Comparison of ENCODE assay signal across 32 mouse cellular contexts in the genomic region with DNA sequence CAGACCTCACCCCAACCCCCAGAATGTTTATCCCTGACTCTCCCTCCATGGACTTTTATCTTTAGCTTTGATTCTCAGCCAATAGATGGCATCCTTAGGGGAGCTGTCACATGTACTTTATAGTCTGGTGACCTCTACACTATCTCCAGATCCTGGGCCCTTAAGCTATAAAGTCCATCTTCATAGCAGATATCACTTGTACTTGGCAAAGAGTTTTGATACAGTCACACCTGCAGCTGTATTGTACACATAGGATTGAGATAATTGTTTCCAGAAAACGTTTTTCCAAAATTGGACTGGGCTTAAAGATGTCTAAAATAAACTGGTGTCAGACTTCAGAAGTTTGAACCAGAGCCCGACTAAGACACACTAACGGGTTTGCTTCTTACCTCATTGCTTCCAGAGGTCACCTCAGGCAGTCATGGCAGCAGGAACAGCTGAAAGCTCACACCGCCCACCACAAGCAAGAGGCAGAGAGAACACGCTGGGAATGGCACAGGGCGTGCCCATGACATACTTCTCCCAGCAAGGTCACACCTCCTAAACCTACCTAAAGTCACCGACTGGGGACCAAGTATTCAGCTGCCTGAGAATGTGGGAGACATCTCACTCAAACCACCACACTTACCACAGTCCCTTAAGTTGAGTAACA. TPM values are rescaled to one million over a fixed set of nuclear protein-coding genes. Genes with fewer than 3 reads are reported as not detected.
DNase-seq lines count a peak whose midpoint lies in the region; ATAC-seq and TF ChIP-seq lines count a peak whose summit lies in the region.
"Had no signal": no experiment of that assay in that cellular context is flagged by ENCODE, and none has a peak within 500 bp of the region (broad histone marks: within the 10 kb centered on the region; RNA-seq: fewer than 3 reads in every experiment).

No protein-coding gene starts in this region.

- no peaks in the 10 kb centered on the region; the same call in 1 of the 2 replicates for H3K4me1 ChIP-seq in intestine, postnatal 0 days (replicated peaks; ENCODE audit: control insufficient read depth, insufficient read depth, low read length)
- no peaks in the 10 kb centered on the region for H3K4me1 ChIP-seq in stomach, postnatal 0 days (replicated peaks; ENCODE audit: control insufficient read depth, insufficient read depth)
- H3K4me1 ChIP-seq: forebrain, embryonic 12.5 days; forebrain, embryonic 15.5 days; heart, embryonic 12.5 days had no signal

- H3K27me3 ChIP-seq in intestine, postnatal 0 days (replicated peaks; ENCODE audit: control insufficient read depth, insufficient read depth, low read length) = no peaks in the 10 kb centered on the region
- no peaks in the 10 kb centered on the region for H3K27me3 ChIP-seq in stomach, postnatal 0 days (ENCODE audit: control insufficient read depth, insufficient read depth, low read length)
- H3K27me3 ChIP-seq: CH12.LX; embryonic facial prominence, embryonic 13.5 days; forebrain, embryonic 15.5 days; heart, embryonic 15.5 days; Patski had no signal

- TF ChIP-seq CTCF in intestine, postnatal 0 days (IDR thresholded peaks at IDR 0.05; ENCODE audit: low read depth) = no peak
- no peak for TF ChIP-seq CTCF in stomach, postnatal 0 days (IDR thresholded peaks at IDR 0.05; ENCODE audit: low read depth)

- ATAC-seq in frontal cortex, adult (ENCODE audit: low TSS enrichment) = 0 out of 2 replicates have a peak, but pooled peaks have one; percentile 13
- ATAC-seq in intestine, postnatal 0 days = peak; percentile 81
- 0 out of 2 replicates have a peak, but pooled peaks have one; percentile 38 for ATAC-seq in stomach, postnatal 0 days (ENCODE audit: low FRiP score, low TSS enrichment)
- ATAC-seq: forebrain, embryonic 15.5 days; hindbrain, postnatal 0 days; inflammation-experienced regulatory T-cells, adult 6 months; Patski had no signal

- TF ChIP-seq EP300 in stomach, postnatal 0 days (optimal IDR thresholded peaks at IDR 0.05) = no peak

- 31% methylated on average over 7 of the region's 7 CpGs for WGBS in intestine, postnatal 0 days
- WGBS in stomach, postnatal 0 days = 43% methylated on average over 7 of the region's 7 CpGs

- no peaks in the 10 kb centered on the region for H3K36me3 ChIP-seq in intestine, postnatal 0 days (ENCODE audit: control insufficient read depth, insufficient read depth)
- no peaks in the 10 kb centered on the region for H3K36me3 ChIP-seq in stomach, postnatal 0 days (ENCODE audit: control insufficient read depth, insufficient read depth, low read length)
- H3K36me3 ChIP-seq: embryonic facial prominence, embryonic 10.5 days; embryonic facial prominence, embryonic 13.5 days; forebrain, embryonic 12.5 days; forebrain, embryonic 15.5 days; G1E; heart, embryonic 12.5 days; heart, embryonic 15.5 days had no signal

- H3K9ac ChIP-seq in intestine, postnatal 0 days (ENCODE audit: low read depth, low read length) = no peak overlapping the region
- H3K9ac ChIP-seq in stomach, postnatal 0 days (ENCODE audit: low read length) = no peak overlapping the region
- H3K9ac ChIP-seq: embryonic facial prominence, embryonic 13.5 days; forebrain, embryonic 12.5 days; forebrain, embryonic 15.5 days; heart, embryonic 12.5 days; heart, embryonic 15.5 days; hindbrain, embryonic 14.5 days had no signal

- no peak overlapping the region for H3K27ac ChIP-seq in intestine, postnatal 0 days (ENCODE audit: low read depth, low read length)
- no peak overlapping the region for H3K27ac ChIP-seq in stomach, postnatal 0 days (replicated peaks)
- H3K27ac ChIP-seq: embryonic facial prominence, embryonic 10.5 days; embryonic facial prominence, embryonic 13.5 days; forebrain, embryonic 12.5 days; forebrain, embryonic 15.5 days; heart, embryonic 15.5 days; hindbrain, embryonic 14.5 days; hindbrain, postnatal 0 days had no signal

- no peaks in the 10 kb centered on the region for H3K9me3 ChIP-seq in intestine, postnatal 0 days (ENCODE audit: control insufficient read depth)
- H3K9me3 ChIP-seq in stomach, postnatal 0 days (ENCODE audit: control insufficient read depth, low read length) = no peaks in the 10 kb centered on the region
- H3K9me3 ChIP-seq: embryonic facial prominence, embryonic 13.5 days; forebrain, embryonic 15.5 days; G1E; heart, embryonic 15.5 days had no signal

- no peak overlapping the region for H3K4me3 ChIP-seq in intestine, postnatal 0 days (ENCODE audit: low read depth, low read length)
- H3K4me3 ChIP-seq in stomach, postnatal 0 days (ENCODE audit: low read depth, low read length) = no peak overlapping the region
- H3K4me3 ChIP-seq: embryonic facial prominence, embryonic 10.5 days; embryonic facial prominence, embryonic 13.5 days; erythroblast, embryonic 14.5 days; forebrain, embryonic 12.5 days; forebrain, embryonic 15.5 days; heart, embryonic 12.5 days; heart, embryonic 15.5 days had no signal

- H3K4me2 ChIP-seq in intestine, postnatal 0 days (replicated peaks; ENCODE audit: low read depth) = no peak overlapping the region
- no peak overlapping the region for H3K4me2 ChIP-seq in stomach, postnatal 0 days (replicated peaks; ENCODE audit: low read depth)
- H3K4me2 ChIP-seq: embryonic facial prominence, embryonic 13.5 days; forebrain, embryonic 12.5 days; forebrain, embryonic 15.5 days; heart, embryonic 12.5 days; heart, embryonic 15.5 days; hindbrain, embryonic 14.5 days had no signal

- DNase-seq in frontal cortex, postnatal 25 days (ENCODE audit: low spot score in 2 of 2) = no peak
- DNase-seq in gastrocnemius, postnatal 25 days = peak; percentile 48
- DNase-seq in gastrocnemius, postnatal 10 days = no peak
- no peak for DNase-seq in stomach, postnatal 0 days (ENCODE audit: low spot score)
- no peak for DNase-seq in frontal cortex, postnatal 10 days (ENCODE audit: low spot score in 2 of 2)
- no peak for DNase-seq in layer of hippocampus, adult 9-11 months
- DNase-seq: adrenal gland, adult 2 months; adrenal gland, postnatal 14 days; cerebellum, adult 11-12 months; cerebellum, adult 8-10 months; cerebellum, postnatal 10 days; cerebellum, postnatal 36 days; embryo, embryonic 11 days; heart, adult 18-20 months; heart, postnatal 14 days; heart, postnatal 4 days; kidney, adult 9 months had no signal

RNA-seq across cellular contexts. Expression of a gene that starts 8.1 kb away (rescaled TPM):
- total RNA-seq in gastrocnemius, postnatal 25 days (2021) = 10 to 100 TPM; 10.4 to 11.4 TPM
- total RNA-seq in gastrocnemius, postnatal 10 days (2021) = 10 to 100 TPM; 21.3 to 29.2 TPM
- 4.6 and 5.6 TPM in 2 replicates for polyA plus RNA-seq in intestine, postnatal 0 days (2015; fragmentation: Nextera tagmentation; extraction: Ambion mirVana)
- 6.1 and 6.7 TPM in 2 replicates for polyA plus RNA-seq in stomach, postnatal 0 days (2015; fragmentation: Nextera tagmentation; extraction: Ambion mirVana)
- total RNA-seq: CH12.LX had no signal
- polyA plus RNA-seq: erythroblast, embryonic 14.5 days; G1E had no signal

RNA-seq across cellular contexts. Expression of a gene that starts 33.2 kb away (rescaled TPM):
- 10 to 100 TPM; 59.5 to 62.9 TPM for total RNA-seq in gastrocnemius, postnatal 25 days (2021)
- total RNA-seq in gastrocnemius, postnatal 10 days (2021) = 10 to 100 TPM; 61.9 to 80.5 TPM
- polyA plus RNA-seq in intestine, postnatal 0 days (2015; fragmentation: Nextera tagmentation; extraction: Ambion mirVana) = 123 and 139 TPM in 2 replicates
- polyA plus RNA-seq in stomach, postnatal 0 days (2015; fragmentation: Nextera tagmentation; extraction: Ambion mirVana) = 83.6 and 86.9 TPM in 2 replicates

RNA-seq across cellular contexts. Expression of a gene that starts 51.9 kb away (rescaled TPM):
- total RNA-seq in gastrocnemius, postnatal 25 days (2021) = under 1 TPM; 0.64 to 0.74 TPM
- total RNA-seq in gastrocnemius, postnatal 10 days (2021) = 1 to 10 TPM; 1.4 to 2.2 TPM
- polyA plus RNA-seq in intestine, postnatal 0 days (2015; fragmentation: Nextera tagmentation; extraction: Ambion mirVana) = 3.0 and 3.4 TPM in 2 replicates
- 3.3 and 3.8 TPM in 2 replicates for polyA plus RNA-seq in stomach, postnatal 0 days (2015; fragmentation: Nextera tagmentation; extraction: Ambion mirVana)
- total RNA-seq: CH12.LX, G1E had no signal
- polyA plus RNA-seq: G1E had no signal

Comparison
In these comparisons a context has a peak if more than half of its experiments do, and no peak if none do; other contexts are left out.
1. ATAC-seq: peak in every context shown above with its lines; median percentile 81 in intestine, postnatal 0 days; 38 in stomach, postnatal 0 days; 13 in frontal cortex, adult.